In genomic region chr11:57720076-57720475, GRCm38 (mm10) we compare ENCODE assay signal across 13 mouse cellular contexts.
DNase-seq lines count a peak whose midpoint lies in the region; ATAC-seq and TF ChIP-seq lines count a peak whose summit lies in the region.
"Had no signal": no experiment of that assay in that cellular context is flagged by ENCODE, and none has a peak within 500 bp of the region (broad histone marks: within the 10 kb centered on the region; RNA-seq: fewer than 3 reads in every experiment).

No protein-coding gene starts in this region.

- no peak for DNase-seq in midbrain, embryonic 10.5 days (ENCODE audit: low spot score)
- DNase-seq in midbrain, embryonic 11.5 days (ENCODE audit: low spot score, missing footprints) = no peak
- no peak for DNase-seq in right cerebral cortex, postnatal 10 days (ENCODE audit: low spot score in 2 of 2)
- no peak for DNase-seq in frontal cortex, postnatal 25 days (ENCODE audit: low spot score in 2 of 2)
- DNase-seq: cerebellum, postnatal 25 days; heart, adult 11 months; kidney, adult 2 months; kidney, postnatal 4 days had no signal

- WGBS in midbrain, embryonic 10.5 days = 89% methylated on average over 6 of the region's 6 CpGs
- WGBS in midbrain, embryonic 11.5 days = 86% methylated on average over 6 of the region's 6 CpGs
- WGBS in limb, embryonic 12.5 days = 63% methylated on average over 6 of the region's 6 CpGs

- H3K36me3 ChIP-seq in midbrain, embryonic 10.5 days = peaks cover 34% of the 10 kb centered on the region
- H3K36me3 ChIP-seq in midbrain, embryonic 11.5 days (ENCODE audit: control insufficient read depth, insufficient read depth, low read length) = no peaks in the 10 kb centered on the region
- peaks cover 21% of the 10 kb centered on the region for H3K36me3 ChIP-seq in limb, embryonic 12.5 days

- H3K4me1 ChIP-seq in midbrain, embryonic 10.5 days = peaks cover 47% of the 10 kb centered on the region
- H3K4me1 ChIP-seq in midbrain, embryonic 11.5 days (ENCODE audit: control insufficient read depth, insufficient read depth, low read length) = peaks cover 6% of the 10 kb centered on the region; the same call in 1 of the 2 replicates
- H3K4me1 ChIP-seq in embryonic fibroblast, embryonic 13.5 days (ENCODE audit: control insufficient read depth, insufficient read depth, low read length) = peaks cover 5% of the 10 kb centered on the region; the same call in 1 of the 2 replicates
- peaks cover 20% of the 10 kb centered on the region for H3K4me1 ChIP-seq in limb, embryonic 12.5 days (replicated peaks)

- TF ChIP-seq POLR2A in embryonic fibroblast, embryonic 13.5 days (IDR thresholded peaks at IDR 0.05; ENCODE audit: low read depth, low read length) = no peak; the same call in 1 of the 2 replicates

- no peaks in the 10 kb centered on the region for H3K9me3 ChIP-seq in midbrain, embryonic 10.5 days (replicated peaks)
- H3K9me3 ChIP-seq in midbrain, embryonic 11.5 days (ENCODE audit: control insufficient read depth, low read length) = no peaks in the 10 kb centered on the region
- no peaks in the 10 kb centered on the region for H3K9me3 ChIP-seq in limb, embryonic 12.5 days

- H3K9ac ChIP-seq in midbrain, embryonic 11.5 days (ENCODE audit: low read length) = no peak overlapping the region
- no peak overlapping the region for H3K9ac ChIP-seq in limb, embryonic 12.5 days (replicated peaks)
- H3K9ac ChIP-seq: lung, embryonic 14.5 days had no signal

- TF ChIP-seq CTCF in embryonic fibroblast, embryonic 13.5 days (IDR thresholded peaks at IDR 0.05; ENCODE audit: borderline replicate concordance, insufficient read depth, low read length) = no peak

- H3K4me2 ChIP-seq in midbrain, embryonic 11.5 days = no peak overlapping the region
- H3K4me2 ChIP-seq in limb, embryonic 12.5 days = no peak overlapping the region
- H3K4me2 ChIP-seq: lung, embryonic 14.5 days had no signal

- H3K27ac ChIP-seq in midbrain, embryonic 10.5 days (replicated peaks) = peak overlapping the region; percentile 71
- no peak overlapping the region for H3K27ac ChIP-seq in midbrain, embryonic 11.5 days (ENCODE audit: low read depth, low read length)
- peak overlapping the region; percentile 86 for H3K27ac ChIP-seq in embryonic fibroblast, embryonic 13.5 days (ENCODE audit: insufficient read depth, low read length)
- peak overlapping the region; percentile 53; the same call in 1 of the 2 replicates for H3K27ac ChIP-seq in limb, embryonic 12.5 days

- no peak overlapping the region for H3K4me3 ChIP-seq in midbrain, embryonic 10.5 days
- H3K4me3 ChIP-seq in midbrain, embryonic 11.5 days (ENCODE audit: low read depth, low read length) = no peak overlapping the region
- no peak overlapping the region for H3K4me3 ChIP-seq in embryonic fibroblast, embryonic 13.5 days (ENCODE audit: insufficient read depth, low read length)
- no peak overlapping the region for H3K4me3 ChIP-seq in limb, embryonic 12.5 days (replicated peaks)

- no peaks in the 10 kb centered on the region for H3K27me3 ChIP-seq in midbrain, embryonic 10.5 days (ENCODE audit: low read depth, poor library complexity, severe bottlenecking)
- no peaks in the 10 kb centered on the region for H3K27me3 ChIP-seq in midbrain, embryonic 11.5 days (ENCODE audit: control insufficient read depth, insufficient read depth, low read length)
- H3K27me3 ChIP-seq in limb, embryonic 12.5 days = no peaks in the 10 kb centered on the region

- ATAC-seq in midbrain, embryonic 11.5 days (ENCODE audit: low FRiP score) = no peak
- ATAC-seq in limb, embryonic 12.5 days (ENCODE audit: insufficient number of reproducible peaks, insufficient read depth, low FRiP score, low TSS enrichment, low read depth) = no peak
- ATAC-seq in inflammation-experienced regulatory T-cells, adult 6 months = no peak
- no peak for ATAC-seq in activated CD4-positive, CD25-positive, alpha-beta regulatory T cell, adult 4 months
